Mouse (Mus musculus) adrenal gland, adult 8-10 months (tissue): ENCODE results near the gene Dab1. TPM values are rescaled to one million over a fixed set of nuclear protein-coding genes. Genes with fewer than 3 reads are reported as not detected.

ENCODE experiments used
- DNase-seq: peaks from one replicate; pipeline ENCODE4 v3.0.0; 2022
- total RNA-seq, 4 experiments: library from RNA; stranded (reverse); gene quantifications; 2 replicates each; pipeline ENCODE4 v1.2.4; 2022

Dab1 gene
- total RNA-seq, 4 experiments from 2014 or later: 1.3 to 2.0 (median 1.8) TPM

DNA sequence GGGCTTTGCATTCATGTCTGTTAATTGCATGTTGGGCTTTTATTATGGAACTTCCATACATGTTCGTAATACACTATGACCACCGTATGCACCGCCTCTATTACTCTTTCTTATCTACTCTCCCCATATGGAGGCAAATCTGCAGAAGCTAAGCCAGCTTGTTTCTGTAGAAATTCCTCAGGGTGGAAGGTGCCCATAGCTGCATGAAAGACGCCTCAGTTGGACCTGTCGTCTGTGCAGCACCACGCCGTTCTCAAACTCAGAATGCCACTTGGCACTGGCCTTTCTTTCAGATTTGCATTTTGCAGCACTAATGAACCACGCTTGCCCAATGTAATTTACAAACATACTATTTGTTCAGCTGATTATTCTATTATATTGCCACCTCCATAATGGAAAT is 1150.4 kb downstream of the Dab1 start:
- DNase-seq: no peak

DNA sequence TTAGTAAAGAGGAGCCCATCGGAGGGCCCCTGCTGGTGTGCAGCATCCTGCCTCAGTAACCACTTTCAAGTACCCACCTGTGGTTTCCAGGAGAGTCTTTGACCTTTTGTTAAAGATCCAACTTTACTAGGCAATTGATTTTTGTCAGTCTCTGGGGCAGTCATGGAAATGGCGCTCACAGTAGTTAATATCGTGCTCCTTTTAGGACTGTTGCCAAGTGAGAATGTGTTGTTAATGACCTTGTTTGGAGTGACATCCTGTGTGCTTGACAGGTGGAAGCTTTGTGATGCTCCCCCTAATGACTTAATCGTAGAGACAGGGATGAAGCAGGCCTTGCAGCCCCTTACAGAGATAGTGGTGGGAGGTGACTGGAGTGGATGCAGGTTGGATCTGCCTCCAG is 1151.2 kb downstream of the Dab1 start:
- no peak for DNase-seq

DNA sequence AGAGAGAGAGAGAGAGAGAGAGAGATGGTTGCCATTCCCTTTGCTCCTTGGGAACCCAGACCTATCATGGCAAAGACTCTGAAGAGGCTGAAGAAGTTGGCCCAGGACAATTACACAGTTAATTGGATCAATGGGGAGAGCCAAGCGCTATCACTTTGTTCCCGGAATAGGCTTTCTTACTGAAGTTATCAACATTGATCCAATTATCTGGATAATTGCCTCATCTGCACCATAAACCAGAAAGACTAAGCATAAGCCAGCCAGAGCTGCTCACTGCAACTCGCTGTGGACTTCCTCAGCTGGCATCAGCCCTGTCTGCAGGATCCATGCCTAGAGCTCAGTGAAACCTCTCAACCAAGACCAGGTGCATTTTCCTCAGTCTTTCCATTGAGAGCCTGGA is 1156.4 kb downstream of the Dab1 start:
- no peak for DNase-seq

DNA sequence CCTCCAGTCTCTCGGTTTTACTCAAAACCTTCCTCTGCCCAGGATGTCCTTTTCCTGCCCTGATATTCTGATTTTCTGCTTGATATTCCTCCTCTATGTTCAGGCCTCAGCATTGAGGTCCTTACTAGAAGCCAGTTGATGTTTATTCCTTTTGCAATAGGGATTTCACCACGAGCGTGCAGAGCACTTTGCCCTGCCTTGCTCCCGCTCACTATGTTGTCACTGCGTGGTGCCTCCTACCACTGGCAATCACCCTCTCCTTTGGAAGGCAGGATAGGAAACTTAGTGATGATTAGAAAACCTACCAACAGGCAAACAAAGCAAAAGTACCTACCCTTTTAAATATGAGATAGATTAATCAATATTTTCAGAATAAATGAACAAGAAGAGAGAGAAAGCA is 1160.3 kb downstream of the Dab1 start:
- no peak for DNase-seq

DNA sequence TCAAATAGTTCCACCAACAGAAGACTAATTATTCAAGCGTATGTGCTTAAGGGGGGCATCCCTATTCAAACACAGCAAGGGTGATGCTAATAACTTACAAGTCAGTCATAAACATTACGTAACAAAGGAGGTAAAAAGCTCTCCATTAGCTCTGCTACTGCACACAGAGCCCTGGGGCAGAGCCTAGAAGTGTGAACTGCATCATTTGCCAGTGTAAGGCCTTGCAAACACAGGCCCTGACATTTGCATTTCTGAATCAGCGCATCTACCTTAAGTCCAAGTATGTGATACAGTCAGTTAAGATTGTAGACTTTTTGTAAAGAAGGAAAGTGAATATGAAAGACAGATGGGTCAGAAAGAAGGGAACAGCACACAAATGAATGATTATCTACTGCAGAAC is 1162.3 kb downstream of the Dab1 start:
- no peak for DNase-seq

DNA sequence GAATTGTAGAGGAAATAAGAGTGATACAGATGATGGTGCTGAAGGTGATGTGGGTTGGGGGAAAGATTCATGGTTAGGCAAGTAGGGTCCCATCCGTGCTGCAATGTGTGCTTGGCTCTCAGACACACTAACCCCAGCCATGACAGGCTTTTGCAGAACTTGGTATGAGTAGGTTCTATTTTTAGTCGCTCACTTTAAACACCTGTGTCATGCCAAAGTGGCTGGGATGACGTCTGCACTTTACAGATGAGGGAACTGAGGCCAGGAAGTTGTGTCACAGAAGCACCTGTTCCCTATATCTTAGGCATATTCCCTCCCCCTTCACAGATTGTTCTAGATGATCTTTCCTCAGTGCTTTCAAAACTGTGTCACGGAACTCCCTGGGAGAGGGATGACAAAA is 1163.2 kb downstream of the Dab1 start:
- no peak for DNase-seq

DNA sequence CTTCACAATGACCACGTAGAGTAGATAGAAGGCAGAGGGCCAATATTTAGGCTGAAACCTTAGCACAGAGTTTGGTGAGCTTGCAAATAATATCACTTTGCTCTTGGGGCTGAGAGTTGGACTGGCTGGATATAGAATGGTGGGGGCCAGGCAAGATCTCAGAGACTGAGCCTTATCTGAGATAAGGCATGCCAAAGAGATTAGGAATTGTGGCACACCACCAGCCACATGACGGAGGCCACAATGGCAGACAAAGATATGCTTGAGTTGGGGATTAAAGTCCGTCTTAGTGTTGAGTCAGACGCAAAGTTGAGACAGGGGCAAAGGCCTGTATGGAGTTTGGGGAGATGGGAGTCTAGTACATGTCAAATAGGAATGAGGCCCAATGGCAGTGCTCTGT is 1173.0 kb downstream of the Dab1 start:
- no peak for DNase-seq
